Mouse (Mus musculus) MEL (cell line): ENCODE measurements around the gene Slc39a9. TPM values are rescaled to one million over a fixed set of nuclear protein-coding genes. Genes with fewer than 3 reads are reported as not detected.

ENCODE experiments used
- DNase-seq: peaks from one replicate; pipeline ENCODE4 v3.0.0; 2011; ENCODE audit warnings: low read depth, low spot score
- H3K27ac ChIP-seq: 2 replicates; pipeline ENCODE4 v1.5.1; 2012; ENCODE audit warnings: low read depth, mild to moderate bottlenecking, control low read depth, low read length, moderate library complexity; ENCODE audit not compliant: control insufficient read depth
- H3K27me3 ChIP-seq, 2 experiments: fragments of 150-350 bp in 1 of 2; sonication (generic) in 1 of 2; 2 replicates each; pipeline ENCODE4 v1.6.1; 2012; ENCODE audit warnings: low read length in 2 of 2, mild to moderate bottlenecking in 2 of 2, improper control_type of control experiment in 1 of 2, moderate library complexity in 1 of 2; ENCODE audit not compliant: insufficient read depth in 2 of 2, control insufficient read depth in 1 of 2
- H3K36me3 ChIP-seq, 2 experiments: 2 replicates each; pipeline ENCODE4 v1.6.1; 2012 to 2014; ENCODE audit warnings: low read length in 2 of 2, improper control_type of control experiment in 1 of 2, inconsistent platforms in 1 of 2, mild to moderate bottlenecking in 1 of 2; ENCODE audit not compliant: insufficient read depth in 2 of 2, control insufficient read depth in 1 of 2
- H3K4me1 ChIP-seq, 2 experiments: fragments of 150-350 bp in 1 of 2; sonication (generic) in 1 of 2; 2 replicates each; pipeline ENCODE4 v1.6.1; 2012; ENCODE audit warnings: low read length in 2 of 2, improper control_type of control experiment in 1 of 2, mild to moderate bottlenecking in 1 of 2; ENCODE audit not compliant: insufficient read depth in 2 of 2, control insufficient read depth in 1 of 2
- H3K4me3 ChIP-seq, 2 experiments: fragments of 150-350 bp in 1 of 2; sonication (generic) in 1 of 2; 2 replicates each; pipeline ENCODE4 v1.5.1; 2012; ENCODE audit warnings: low read depth in 2 of 2, low read length in 2 of 2, mild to moderate bottlenecking in 2 of 2, moderate library complexity in 2 of 2, control low read depth in 1 of 2, improper control_type of control experiment in 1 of 2; ENCODE audit not compliant: control insufficient read depth in 1 of 2, insufficient read depth in 1 of 2
- H3K79me2 ChIP-seq: 2 replicates; pipeline ENCODE4 v1.6.1; 2012; ENCODE audit warnings: mild to moderate bottlenecking, low read length, moderate library complexity; ENCODE audit not compliant: control insufficient read depth, poor library complexity, insufficient read depth
- H3K9ac ChIP-seq: 2 replicates; pipeline ENCODE4 v1.6.1; 2012; ENCODE audit warnings: low read depth, mild to moderate bottlenecking, control low read depth, low read length, moderate library complexity; ENCODE audit not compliant: control insufficient read depth, poor library complexity, severe bottlenecking
- H3K9me3 ChIP-seq: fragments of 150-350 bp; sonication (generic); replicated peaks from 2 replicates; pipeline ENCODE4 v1.6.1; 2012; ENCODE audit warnings: mild to moderate bottlenecking, low read length, improper control_type of control experiment, moderate library complexity; ENCODE audit not compliant: insufficient read depth
- BHLHE40 ChIP-seq: IDR thresholded peaks from 2 replicates; pipeline ENCODE4 v1.6.1; 2012; ENCODE audit warnings: low read depth, mild to moderate bottlenecking, inconsistent platforms, low read length, improper control_type of control experiment, borderline replicate concordance
- CHD2 ChIP-seq: IDR thresholded peaks from 2 replicates; pipeline ENCODE4 v1.6.1; 2011; ENCODE audit warnings: low read length, improper control_type of control experiment
- ELF1 ChIP-seq: IDR thresholded peaks from 2 replicates; pipeline ENCODE4 v1.6.1; 2014; ENCODE audit warnings: low read depth, mild to moderate bottlenecking, inconsistent platforms, low read length, improper control_type of control experiment, moderate library complexity
- ETS1 ChIP-seq: IDR thresholded peaks from 2 replicates; pipeline ENCODE4 v1.6.1; 2012; ENCODE audit warnings: low read depth, mild to moderate bottlenecking, inconsistent platforms, low read length, improper control_type of control experiment, moderate library complexity
- GABPA ChIP-seq: IDR thresholded peaks from 2 replicates; pipeline ENCODE4 v1.6.1; 2012; ENCODE audit warnings: low read depth, mild to moderate bottlenecking, inconsistent platforms, low read length, improper control_type of control experiment, moderate library complexity
- JUND ChIP-seq: IDR thresholded peaks from 2 replicates; pipeline ENCODE4 v1.6.1; 2011; ENCODE audit warnings: low read depth, mild to moderate bottlenecking, improper control_type of control experiment, low read length
- KAT2A ChIP-seq: conservative IDR thresholded peaks from 2 replicates; pipeline ENCODE4 v1.6.1; 2012; ENCODE audit warnings: low read depth, low read length, improper control_type of control experiment, inconsistent platforms
- MAFK ChIP-seq: IDR thresholded peaks from 2 replicates; pipeline ENCODE4 v1.6.1; 2011; ENCODE audit warnings: low read depth, mild to moderate bottlenecking, low read length, improper control_type of control experiment, borderline replicate concordance
- MYC ChIP-seq: IDR thresholded peaks from 2 replicates; pipeline ENCODE4 v1.6.1; 2011; ENCODE audit warnings: low read depth, mild to moderate bottlenecking, low read length, improper control_type of control experiment, moderate library complexity
- NELFE ChIP-seq: IDR thresholded peaks from 2 replicates; pipeline ENCODE4 v1.6.1; 2011; ENCODE audit warnings: low read depth, low read length, improper control_type of control experiment
- NRF1 ChIP-seq: IDR thresholded peaks from 2 replicates; pipeline ENCODE4 v1.6.1; 2014; ENCODE audit warnings: low read depth, mild to moderate bottlenecking, inconsistent platforms, low read length, improper control_type of control experiment, moderate library complexity; ENCODE audit not compliant: poor library complexity, insufficient read depth, severe bottlenecking
- POLR2A ChIP-seq, 2 experiments: IDR thresholded peaks; 2 replicates each; pipeline ENCODE4 v1.6.1; 2011 to 2012; ENCODE audit warnings: low read length in 2 of 2, mild to moderate bottlenecking in 2 of 2, control low read depth in 1 of 2, improper control_type of control experiment in 1 of 2, low read depth in 1 of 2, moderate library complexity in 1 of 2; ENCODE audit not compliant: control insufficient read depth in 1 of 2, insufficient read depth in 1 of 2, poor library complexity in 1 of 2
- POLR2AphosphoS2 ChIP-seq: IDR thresholded peaks from 2 replicates; pipeline ENCODE4 v1.6.1; 2011; ENCODE audit warnings: low read length, improper control_type of control experiment
- POLR2AphosphoS5 ChIP-seq: IDR thresholded peaks from 2 replicates; pipeline ENCODE4 v1.6.1; 2012; ENCODE audit warnings: low read depth, borderline replicate concordance, mild to moderate bottlenecking, inconsistent platforms, low read length, moderate library complexity, mixed read lengths
- SIN3A ChIP-seq: IDR thresholded peaks from 2 replicates; pipeline ENCODE4 v1.6.1; 2012; ENCODE audit warnings: low read length, improper control_type of control experiment, inconsistent platforms
- SMC3 ChIP-seq: IDR thresholded peaks from 2 replicates; pipeline ENCODE4 v1.6.1; 2011; ENCODE audit warnings: low read depth, low read length, improper control_type of control experiment
- TBP ChIP-seq: IDR thresholded peaks from 2 replicates; pipeline ENCODE4 v1.8.0; 2011; ENCODE audit warnings: low read depth, low read length, improper control_type of control experiment
- TCF12 ChIP-seq: IDR thresholded peaks from 2 replicates; pipeline ENCODE4 v1.6.1; 2014; ENCODE audit warnings: low read depth, mild to moderate bottlenecking, inconsistent platforms, low read length, improper control_type of control experiment, moderate library complexity
- USF2 ChIP-seq, 2 experiments: IDR thresholded peaks; 2 replicates each; pipeline ENCODE4 v1.6.1; 2011 to 2012; ENCODE audit warnings: improper control_type of control experiment in 2 of 2, low read length in 2 of 2, borderline replicate concordance in 1 of 2, inconsistent platforms in 1 of 2, low read depth in 1 of 2, mild to moderate bottlenecking in 1 of 2; ENCODE audit not compliant: insufficient read depth in 1 of 2
- ZNF384 ChIP-seq: IDR thresholded peaks from 2 replicates; pipeline ENCODE4 v1.6.1; 2012; ENCODE audit warnings: low read depth, mild to moderate bottlenecking, inconsistent platforms, low read length, improper control_type of control experiment
- polyA plus RNA-seq, 2 experiments: library from polyadenylated mRNA; stranded (reverse) in 1 of 2; unstranded in 1 of 2; fragments of >175 nt in 1 of 2; fragments of >200 nt in 1 of 2; gene quantifications; 2 replicates each; pipeline versions ENCODE4 v1.2.1 to v1.2.4; 2012; ENCODE audit warnings: low replicate concordance in 2 of 2, low read depth in 1 of 2; ENCODE audit not compliant: insufficient read length in 2 of 2, insufficient read depth in 1 of 2, missing spikeins in 1 of 2
- total RNA-seq: library from RNA; depleted of rRNA; stranded (reverse); fragments of 300-350 nt; gene quantifications from 2 replicates; pipeline ENCODE4 v1.2.3, GENCODE M21; 2012

Gene Slc39a9
- total and polyA plus RNA-seq, 3 experiments, result 13.1 to 34.4 TPM; not detected in 1

- Histone ChIP-seq H3K27ac (no peak overlapping the region), H3K27me3 (no peaks in the 10 kb centered on the region), H3K4me1 (no peaks in the 10 kb centered on the region), H3K9me3 (no peaks in the 10 kb centered on the region), H3K4me3 (no peak overlapping the region), H3K79me2 (no peaks in the 10 kb centered on the region), H3K9ac (no peak overlapping the region), H3K36me3 (no peaks in the 10 kb centered on the region)
- TF ChIP-seq TCF12, result no peak
- no peak for TF ChIP-seq CHD2
- no peak for TF ChIP-seq ZNF384
- no peak for TF ChIP-seq POLR2AphosphoS5
- TF ChIP-seq TBP, result no peak
- no peak for TF ChIP-seq USF2 (IDR thresholded peaks at IDR 0.05; ENCODE audit: borderline replicate concordance in 1 of 2, insufficient read depth in 1 of 2, low read depth in 1 of 2, low read length in 2 of 2)
- no peak for TF ChIP-seq POLR2AphosphoS2
- no peak for TF ChIP-seq SIN3A
- TF ChIP-seq ETS1, result no peak
- no peak for TF ChIP-seq POLR2A (IDR thresholded peaks at IDR 0.05; ENCODE audit: control insufficient read depth in 1 of 2, insufficient read depth in 1 of 2, low read depth in 1 of 2, low read length in 2 of 2, poor library complexity in 1 of 2)
- no peak for TF ChIP-seq BHLHE40
- TF ChIP-seq NELFE, result no peak
- no peak for TF ChIP-seq GABPA
- no peak for TF ChIP-seq MYC
- TF ChIP-seq JUND, result no peak
- no peak for TF ChIP-seq MAFK
- no peak for TF ChIP-seq ELF1
- no peak for DNase-seq
Observed at GRCm38 (mm10) chr12:80609928-80610327, 33.8 kb upstream of the Slc39a9 start.

GRCm38 (mm10) chr12:80612113-80612791 lies 31.4 kb upstream of the Slc39a9 start:
- no peaks in the 10 kb centered on the region for H3K36me3 ChIP-seq
- H3K4me1 ChIP-seq, result no peaks in the 10 kb centered on the region
- no peaks in the 10 kb centered on the region for H3K9me3 ChIP-seq
- H3K27ac ChIP-seq, result no peak overlapping the region
- H3K4me3 ChIP-seq, result no peak overlapping the region
- no peak for TF ChIP-seq NELFE
- TF ChIP-seq TCF12, result no peak
- TF ChIP-seq KAT2A, result no peak
- TF ChIP-seq BHLHE40, result no peak
- no peak for TF ChIP-seq MYC
- TF ChIP-seq NRF1, result no peak
- TF ChIP-seq SMC3, result no peak
- TF ChIP-seq ETS1, result no peak
- H3K9ac ChIP-seq, result no peak overlapping the region
- H3K27me3 ChIP-seq, result no peaks in the 10 kb centered on the region
- no peak for DNase-seq
- no peaks in the 10 kb centered on the region for H3K79me2 ChIP-seq
